Mouse (Mus musculus) forebrain, embryonic 16.5 days (tissue): ENCODE measurements around the gene Nfic. TPM values are rescaled to one million over a fixed set of nuclear protein-coding genes. Genes with fewer than 3 reads are reported as not detected.

ENCODE experiments used
- ATAC-seq: fragments of 200-750 bp; cut with Nextera tagmentation; 2 replicates; pipeline ENCODE4 v1.8.0; 2017; ENCODE audit warnings: mild to moderate bottlenecking, moderate library complexity
- H3K27ac ChIP-seq: fragments of 300-500 bp; sonication (generic); 2 replicates; pipeline ENCODE4 v1.5.1; 2014; ENCODE audit warnings: low read length, control low read depth
- H3K27me3 ChIP-seq: fragments of 300-500 bp; sonication (generic); replicated peaks from 2 replicates; pipeline ENCODE4 v1.6.1; 2014; ENCODE audit warnings: low read length; ENCODE audit not compliant: control insufficient read depth, insufficient read depth
- H3K36me3 ChIP-seq: fragments of 300-500 bp; sonication (generic); 2 replicates; pipeline ENCODE4 v1.6.1; 2014; ENCODE audit not compliant: control insufficient read depth, insufficient read depth
- H3K4me1 ChIP-seq: fragments of 300-500 bp; sonication (generic); replicated peaks from 2 replicates; pipeline ENCODE4 v1.6.1; 2014; ENCODE audit warnings: low read length; ENCODE audit not compliant: control insufficient read depth, insufficient read depth
- H3K4me2 ChIP-seq: fragments of 300-500 bp; sonication (generic); 2 replicates; pipeline ENCODE4 v1.6.1; 2014; ENCODE audit warnings: mild to moderate bottlenecking, low read length, control low read depth
- H3K4me3 ChIP-seq: fragments of 300-500 bp; sonication (generic); replicated peaks from 2 replicates; pipeline ENCODE4 v1.5.1; 2014; ENCODE audit warnings: mild to moderate bottlenecking, low read length, control low read depth
- H3K9ac ChIP-seq: fragments of 300-500 bp; sonication (generic); replicated peaks from 2 replicates; pipeline ENCODE4 v1.6.1; 2014; ENCODE audit warnings: low read depth, low read length, control low read depth
- H3K9me3 ChIP-seq: fragments of 300-500 bp; sonication (generic); 2 replicates; pipeline ENCODE4 v1.6.1; 2016; ENCODE audit warnings: low read length; ENCODE audit not compliant: control insufficient read depth
- WGBS: fragments of 180-500 bp; shearing (Covaris S2); extraction: QIAGEN DNeasy Blood & Tissue Kit; methylation state at CpG from one replicate; pipeline ENCODE4 v1.1.7; 2014; 5-methylcytosine and 5-hydroxymethylcytosine counted together
- polyA plus RNA-seq: library from polyadenylated mRNA; unstranded; fragments of >200 nt; fragmentation: Nextera tagmentation; extraction: Ambion mirVana; gene quantifications from 2 replicates; pipeline ENCODE4 v1.2.1, GENCODE M21; 2015

Gene Nfic
- polyA plus RNA-seq, 1 experiment from 2014 or later, result 25.4 TPM

GRCm38 (mm10) chr10:81429605-81430061 lies 25.8 kb downstream of the Nfic start:
- H3K36me3 ChIP-seq, result no peaks in the 10 kb centered on the region
- H3K4me3 ChIP-seq, result peak overlapping the region; percentile 81
- peak overlapping the region; percentile 85 for H3K4me2 ChIP-seq
- ATAC-seq, result peak; percentile 1; the same call in 1 of the 2 replicates
- peaks cover 3% of the 10 kb centered on the region; the same call in 1 of the 2 replicates for H3K27me3 ChIP-seq
- no peaks in the 10 kb centered on the region for H3K9me3 ChIP-seq
- H3K4me1 ChIP-seq, result peaks cover 58% of the 10 kb centered on the region
- 0% methylated on average over 16 of the region's 20 CpGs for WGBS
- H3K27ac ChIP-seq, result peak overlapping the region; percentile 94
- H3K9ac ChIP-seq, result peak overlapping the region; percentile 85

GRCm38 (mm10) chr10:81429092-81429491 lies 26.3 kb downstream of the Nfic start:
- Histone ChIP-seq H3K27me3 (peaks cover 3% of the 10 kb centered on the region; the same call in 1 of the 2 replicates), H3K36me3 (no peaks in the 10 kb centered on the region), H3K4me2 (no peak overlapping the region), H3K4me3 (no peak overlapping the region), H3K9ac (no peak overlapping the region), H3K4me1 (peaks cover 59% of the 10 kb centered on the region), H3K9me3 (no peaks in the 10 kb centered on the region), H3K27ac (no peak overlapping the region)
- ATAC-seq, result no peak
- WGBS, result 33% methylated on average over 2 of the region's 2 CpGs

- 92% methylated on average over 7 of the region's 7 CpGs for WGBS
- no peak overlapping the region for H3K4me2 ChIP-seq
- no peak overlapping the region for H3K27ac ChIP-seq
- H3K4me1 ChIP-seq, result peaks cover 56% of the 10 kb centered on the region
- no peak overlapping the region for H3K9ac ChIP-seq
- no peaks in the 10 kb centered on the region for H3K36me3 ChIP-seq
- no peaks in the 10 kb centered on the region for H3K9me3 ChIP-seq
- no peak overlapping the region for H3K4me3 ChIP-seq
- no peak for ATAC-seq
- peaks cover 3% of the 10 kb centered on the region; the same call in 1 of the 2 replicates for H3K27me3 ChIP-seq
Measured at GRCm38 (mm10) chr10:81428507-81428870, 26.9 kb downstream of the Nfic start.

DNA sequence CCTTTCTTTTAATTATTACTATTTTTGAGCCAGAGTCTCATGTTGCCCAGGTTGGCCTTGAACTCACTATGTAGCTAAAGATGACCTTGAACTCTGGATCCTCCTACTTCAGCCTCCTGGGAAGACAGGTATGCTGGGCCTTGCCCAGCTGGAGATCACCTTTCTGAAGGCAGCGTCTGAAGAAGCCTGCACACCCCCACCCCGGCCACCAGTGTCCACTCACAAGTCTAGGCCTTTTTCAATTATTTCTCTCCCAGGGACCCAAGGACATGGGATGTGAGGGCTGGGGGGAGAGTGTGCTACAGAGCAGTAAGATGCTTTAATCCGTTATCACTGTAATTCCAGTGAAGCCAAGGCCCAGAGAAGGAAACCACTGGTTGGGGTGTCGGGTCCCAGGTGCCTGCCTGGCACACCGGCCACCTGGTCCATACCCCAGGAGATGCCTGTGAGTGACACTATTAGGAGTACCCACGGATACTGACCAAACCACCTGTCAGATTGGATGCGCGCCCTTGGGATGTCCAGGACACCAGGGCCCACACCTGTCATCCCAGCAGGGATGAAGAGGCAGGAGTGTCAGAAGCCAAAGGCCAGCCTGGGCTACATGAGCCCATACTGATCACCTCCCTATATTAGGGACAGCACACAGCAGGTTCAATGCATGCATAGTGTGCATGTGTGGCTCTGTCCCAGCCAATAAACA lies 27.5 kb downstream of the Nfic start:
- H3K9me3 ChIP-seq, result no peaks in the 10 kb centered on the region
- no peaks in the 10 kb centered on the region for H3K36me3 ChIP-seq
- 80% methylated on average over 8 of the region's 8 CpGs for whole genome bisulfite sequencing
- no peak overlapping the region for H3K4me2 ChIP-seq
- H3K9ac ChIP-seq, result no peak overlapping the region
- no peak overlapping the region for H3K4me3 ChIP-seq
- H3K27me3 ChIP-seq, result peaks cover 3% of the 10 kb centered on the region; the same call in 1 of the 2 replicates
- peaks cover 51% of the 10 kb centered on the region for H3K4me1 ChIP-seq
- H3K27ac ChIP-seq, result no peak overlapping the region
- ATAC-seq, result no peak

- Histone ChIP-seq H3K27ac (no peak overlapping the region), H3K4me2 (peak overlapping the region; percentile 67), H3K9ac (peak overlapping the region; percentile 58; the same call in 1 of the 2 replicates), H3K4me1 (peaks cover 47% of the 10 kb centered on the region), H3K27me3 (peaks cover 3% of the 10 kb centered on the region; the same call in 1 of the 2 replicates), H3K36me3 (no peaks in the 10 kb centered on the region), H3K4me3 (peak overlapping the region; percentile 45), H3K9me3 (no peaks in the 10 kb centered on the region)
- 31% methylated on average over 3 of the region's 3 CpGs for WGBS
- no peak for ATAC-seq
Measured at GRCm38 (mm10) chr10:81427327-81427726, 28.1 kb downstream of the Nfic start.

GRCm38 (mm10) chr10:81426897-81427296 lies 28.5 kb downstream of the Nfic start:
- Histone ChIP-seq H3K9me3 (no peaks in the 10 kb centered on the region), H3K9ac (peak overlapping the region; percentile 58), H3K36me3 (no peaks in the 10 kb centered on the region), H3K4me2 (peak overlapping the region; percentile 67), H3K4me1 (peaks cover 46% of the 10 kb centered on the region), H3K27ac (no peak overlapping the region), H3K27me3 (peaks cover 3% of the 10 kb centered on the region; the same call in 1 of the 2 replicates), H3K4me3 (peak overlapping the region; percentile 45)
- 2% methylated on average over 30 of the region's 38 CpGs for WGBS
- ATAC-seq, result no peak

- Histone ChIP-seq H3K27me3 (peaks cover 3% of the 10 kb centered on the region; the same call in 1 of the 2 replicates), H3K36me3 (no peaks in the 10 kb centered on the region), H3K4me3 (peak overlapping the region; percentile 45), H3K9me3 (no peaks in the 10 kb centered on the region), H3K4me1 (peaks cover 40% of the 10 kb centered on the region), H3K4me2 (peak overlapping the region; percentile 67), H3K27ac (0 out of 2 replicates have a peak overlapping the region, but pooled peaks have one; percentile 27), H3K9ac (peak overlapping the region; percentile 58)
- ATAC-seq, result no peak
- WGBS, result under 1% methylated on average over 20 of the region's 33 CpGs
Measured at GRCm38 (mm10) chr10:81426081-81426671, 29.3 kb downstream of the Nfic start.

DNA sequence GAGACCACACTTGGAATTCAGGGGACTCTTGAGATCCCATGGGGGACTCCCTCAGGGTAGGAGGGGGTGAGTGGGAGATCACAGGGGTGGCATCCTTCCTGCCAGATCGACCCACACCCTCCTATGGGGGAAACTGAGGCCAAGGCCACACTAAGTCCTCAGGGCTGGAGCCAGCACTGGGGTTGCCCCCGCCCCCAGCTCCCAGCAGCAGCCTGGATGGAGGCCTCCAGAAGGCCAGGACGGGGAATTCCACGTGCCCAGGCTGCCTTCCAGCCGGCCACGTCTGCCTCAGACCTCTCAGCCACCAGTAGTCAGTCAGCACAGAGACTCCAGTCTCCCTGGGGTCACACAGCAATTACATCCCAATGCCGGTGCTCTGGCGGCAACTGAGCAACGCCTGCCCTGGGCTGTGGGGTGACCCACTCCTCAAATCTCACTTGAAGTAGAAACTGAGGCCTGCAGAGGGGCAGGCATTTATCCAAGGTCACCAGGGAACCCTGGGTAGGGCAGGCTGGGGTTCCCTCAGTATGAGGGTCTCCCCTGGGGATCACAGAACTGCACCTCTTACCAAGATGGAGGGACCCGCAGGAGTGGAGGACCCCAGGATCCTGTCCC lies 30.1 kb downstream of the Nfic start:
- Histone ChIP-seq H3K27ac (peak overlapping the region; percentile 47), H3K4me2 (peak overlapping the region; percentile 67), H3K36me3 (no peaks in the 10 kb centered on the region), H3K9ac (0 out of 2 replicates have a peak overlapping the region, but pooled peaks have one; percentile 17), H3K27me3 (peaks cover 3% of the 10 kb centered on the region; the same call in 1 of the 2 replicates), H3K4me3 (no peak overlapping the region), H3K4me1 (peaks cover 37% of the 10 kb centered on the region), H3K9me3 (no peaks in the 10 kb centered on the region)
- ATAC-seq, result no peak
- 32% methylated on average over 10 of the region's 10 CpGs for WGBS
